7 mouse cellular contexts compared by ENCODE assay signal in genomic region chr11:19020371-19020824, GRCm38 (mm10). TPM values are rescaled to one million over a fixed set of nuclear protein-coding genes. Genes with fewer than 3 reads are reported as not detected.
DNase-seq lines count a peak whose midpoint lies in the region; ATAC-seq and TF ChIP-seq lines count a peak whose summit lies in the region.

No protein-coding gene starts in this region.

- H3K9me3 ChIP-seq in embryonic facial prominence, embryonic 12.5 days, result no peaks in the 10 kb centered on the region
- no peaks in the 10 kb centered on the region for H3K9me3 ChIP-seq in limb, embryonic 13.5 days
- no peaks in the 10 kb centered on the region for H3K9me3 ChIP-seq in midbrain, embryonic 15.5 days

- TF ChIP-seq EP300 in heart, adult 2 months (IDR thresholded peaks at IDR 0.05; ENCODE audit: insufficient read depth, low read depth, low read length), result peak; percentile 78; the same call in 1 of the 2 replicates

- H3K27ac ChIP-seq in embryonic facial prominence, embryonic 12.5 days, result peak overlapping the region; percentile 99
- H3K27ac ChIP-seq in heart, adult 2 months, result peak overlapping the region; percentile 97
- peak overlapping the region; percentile 87; the same call in 1 of the 2 replicates for H3K27ac ChIP-seq in limb, embryonic 13.5 days
- peak overlapping the region; percentile 94 for H3K27ac ChIP-seq in midbrain, embryonic 15.5 days
- peak overlapping the region; percentile 48; the same call in 1 of the 2 replicates for H3K27ac ChIP-seq in spleen, adult 2 months (ENCODE audit: insufficient read depth, low read length)

- peak; percentile 94 for TF ChIP-seq POLR2A in heart, adult 2 months (IDR thresholded peaks at IDR 0.05; ENCODE audit: insufficient read depth, low read depth, low read length)
- no peak for TF ChIP-seq POLR2A in spleen, adult 2 months (IDR thresholded peaks at IDR 0.05; ENCODE audit: low read depth, low read length)

- peak overlapping the region; percentile 65 for H3K4me3 ChIP-seq in embryonic facial prominence, embryonic 12.5 days
- H3K4me3 ChIP-seq in heart, adult 2 months, result peak overlapping the region; percentile 81
- peak overlapping the region; percentile 58 for H3K4me3 ChIP-seq in limb, embryonic 13.5 days
- peak overlapping the region; percentile 72 for H3K4me3 ChIP-seq in midbrain, embryonic 15.5 days
- H3K4me3 ChIP-seq in spleen, adult 2 months (ENCODE audit: extremely low read depth, insufficient read depth, insufficient read length), result peak overlapping the region; percentile 54

- peak overlapping the region; percentile 80 for H3K4me2 ChIP-seq in embryonic facial prominence, embryonic 12.5 days (replicated peaks)
- peak overlapping the region; percentile 83 for H3K4me2 ChIP-seq in limb, embryonic 13.5 days (replicated peaks)
- peak overlapping the region; percentile 95 for H3K4me2 ChIP-seq in midbrain, embryonic 15.5 days

- ATAC-seq in embryonic facial prominence, embryonic 12.5 days (ENCODE audit: insufficient number of reproducible peaks, insufficient read depth, low FRiP score, low TSS enrichment), result peak; percentile 83
- peak; percentile 84 for ATAC-seq in limb, embryonic 13.5 days (ENCODE audit: low FRiP score, low read depth)
- ATAC-seq in midbrain, embryonic 15.5 days (replicated peaks), result peak; percentile 90

- H3K4me1 ChIP-seq in embryonic facial prominence, embryonic 12.5 days, result peaks cover 11% of the 10 kb centered on the region
- no peaks in the 10 kb centered on the region for H3K4me1 ChIP-seq in heart, adult 2 months (ENCODE audit: control insufficient read depth, insufficient read depth, low read length)
- H3K4me1 ChIP-seq in limb, embryonic 13.5 days, result 0 out of 2 replicates have a peak, but pooled peaks cover 6% of the 10 kb centered on the region
- peaks cover 25% of the 10 kb centered on the region for H3K4me1 ChIP-seq in midbrain, embryonic 15.5 days
- peaks cover 10% of the 10 kb centered on the region for H3K4me1 ChIP-seq in spleen, adult 2 months (ENCODE audit: control insufficient read depth, insufficient read depth, insufficient read length)

- H3K79me2 ChIP-seq in heart, adult 2 months (replicated peaks; ENCODE audit: control insufficient read depth, insufficient read depth, low read length), result no peaks in the 10 kb centered on the region

- DNase-seq in adrenal gland, postnatal 36 days, result peak; percentile 97
- DNase-seq in heart, adult 2 months, result peak; percentile 93 to 94
- DNase-seq in kidney, adult 8-10 months, result peak; percentile 84 to 85
- DNase-seq in spleen, adult 2 months (ENCODE audit: low read depth in 1 of 2, low spot score in 2 of 2), result peak; percentile 29 to 70

- intact Hi-C loops in heart, adult 2 months (cut with DNase I), result loop anchor here (5.0 to 10.0 kb wide), 3 partner anchors 182 to 1736 kb away; no protein-coding TSS in a partner anchor

- peaks cover 6% of the 10 kb centered on the region; the same call in 1 of the 2 replicates for H3K27me3 ChIP-seq in embryonic facial prominence, embryonic 12.5 days
- no peaks in the 10 kb centered on the region for H3K27me3 ChIP-seq in heart, adult 2 months (ENCODE audit: control insufficient read depth, insufficient read depth, low read length)
- peaks cover 68% of the 10 kb centered on the region for H3K27me3 ChIP-seq in limb, embryonic 13.5 days
- H3K27me3 ChIP-seq in midbrain, embryonic 15.5 days (replicated peaks), result peaks cover 32% of the 10 kb centered on the region; the same call in 1 of the 2 replicates
- H3K27me3 ChIP-seq in spleen, adult 2 months (ENCODE audit: control insufficient read depth, insufficient read depth, low read length), result peaks cover 13% of the 10 kb centered on the region

- H3K9ac ChIP-seq in embryonic facial prominence, embryonic 12.5 days, result peak overlapping the region; percentile 94
- peak overlapping the region; percentile 76 for H3K9ac ChIP-seq in heart, adult 2 months (ENCODE audit: low read depth, low read length)
- H3K9ac ChIP-seq in limb, embryonic 13.5 days, result peak overlapping the region; percentile 83
- H3K9ac ChIP-seq in midbrain, embryonic 15.5 days, result peak overlapping the region; percentile 76

- no peaks in the 10 kb centered on the region for H3K36me3 ChIP-seq in embryonic facial prominence, embryonic 12.5 days
- no peaks in the 10 kb centered on the region for H3K36me3 ChIP-seq in heart, adult 2 months (ENCODE audit: control insufficient read depth, insufficient read depth, low read length)
- H3K36me3 ChIP-seq in limb, embryonic 13.5 days, result no peaks in the 10 kb centered on the region
- no peaks in the 10 kb centered on the region for H3K36me3 ChIP-seq in midbrain, embryonic 15.5 days (replicated peaks)
- H3K36me3 ChIP-seq in spleen, adult 2 months (ENCODE audit: control insufficient read depth, insufficient read depth, low read length), result 0 out of 2 replicates have a peak, but pooled peaks cover 1% of the 10 kb centered on the region

- peak; percentile 36 for TF ChIP-seq CTCF in heart, adult 2 months (IDR thresholded peaks at IDR 0.05)
- no peak for TF ChIP-seq CTCF in spleen, adult 2 months (IDR thresholded peaks at IDR 0.05; ENCODE audit: extremely low read depth, insufficient read depth, insufficient read length, insufficient replicate concordance)

- WGBS in embryonic facial prominence, embryonic 12.5 days, result under 1% methylated on average over 25 of the region's 25 CpGs
- WGBS in heart, adult 2 months, result under 1% methylated on average over 25 of the region's 25 CpGs
- WGBS in limb, embryonic 13.5 days, result under 1% methylated on average over 25 of the region's 25 CpGs
- WGBS in midbrain, embryonic 15.5 days, result under 1% methylated on average over 25 of the region's 25 CpGs
- under 1% methylated on average over 25 of the region's 25 CpGs for WGBS in spleen, adult 2 months

RNA-seq across cellular contexts. Expression of gene Meis1, which starts 1.6 kb away (rescaled TPM):
- total RNA-seq in adrenal gland, postnatal 36 days (2021), result 10 to 100 TPM; 56.0 to 57.4 TPM
- 108 and 113 TPM in 2 replicates for polyA plus RNA-seq in embryonic facial prominence, embryonic 12.5 days (2016; fragmentation: Nextera tagmentation; extraction: Ambion mirVana)
- total RNA-seq in heart, adult 2 months (2021), result 10 to 100 TPM; 29.0 to 31.4 TPM
- 18.2 and 22.6 TPM in 2 replicates for polyA plus RNA-seq in heart, adult 2 months (2012; rRNA removed)
- polyA plus RNA-seq in limb, embryonic 13.5 days (2015; fragmentation: Nextera tagmentation; extraction: Ambion mirVana), result 20.9 and 24.5 TPM in 2 replicates
- polyA plus RNA-seq in midbrain, embryonic 15.5 days (2015; fragmentation: Nextera tagmentation; extraction: Ambion mirVana), result 38.5 and 43.1 TPM in 2 replicates
- polyA plus RNA-seq in spleen, adult 2 months (2012; rRNA removed), result 5.0 and 5.9 TPM in 2 replicates

Comparison
In these comparisons a context has a peak if more than half of its experiments do, and no peak if none do; other contexts are left out.
1. Peak in every context shown above with its lines: DNase-seq, ATAC-seq, H3K4me3 ChIP-seq and H3K27ac ChIP-seq.
2. H3K27ac ChIP-seq: peak in every context shown above with its lines; median percentile 99 in embryonic facial prominence, embryonic 12.5 days; 97 in heart, adult 2 months; 94 in midbrain, embryonic 15.5 days; 87 in limb, embryonic 13.5 days; 48 in spleen, adult 2 months.